Mouse (Mus musculus) kidney, embryonic 14.5 days (tissue): Measurements from ENCODE around the gene Il1a. TPM values are rescaled to one million over a fixed set of nuclear protein-coding genes. Genes with fewer than 3 reads are reported as not detected.

ENCODE experiments used
- ATAC-seq: fragments of 200-750 bp; cut with Nextera tagmentation; 2 replicates; pipeline ENCODE4 v1.8.0; 2017; ENCODE audit warnings: moderate number of reproducible peaks, mild to moderate bottlenecking, moderate TSS enrichment, moderate library complexity; ENCODE audit not compliant: low FRiP score, low TSS enrichment
- H3K27ac ChIP-seq: fragments of 300-500 bp; sonication (generic); 2 replicates; pipeline ENCODE4 v1.5.1; 2014; ENCODE audit warnings: low read depth, mild to moderate bottlenecking, low read length, moderate library complexity, mixed read lengths
- H3K27me3 ChIP-seq: fragments of 300-500 bp; sonication (generic); 2 replicates; pipeline ENCODE4 v1.6.1; 2014; ENCODE audit warnings: mild to moderate bottlenecking, low read length; ENCODE audit not compliant: control insufficient read depth, insufficient read depth
- H3K36me3 ChIP-seq: fragments of 300-500 bp; sonication (generic); 2 replicates; pipeline ENCODE4 v1.6.1; 2014; ENCODE audit warnings: low read length, mixed read lengths; ENCODE audit not compliant: control insufficient read depth, insufficient read depth
- H3K4me1 ChIP-seq: fragments of 300-500 bp; sonication (generic); 2 replicates; pipeline ENCODE4 v1.6.1; 2014; ENCODE audit warnings: low read length, mixed read lengths; ENCODE audit not compliant: control insufficient read depth, insufficient read depth
- H3K4me2 ChIP-seq: fragments of 300-500 bp; sonication (generic); replicated peaks from 2 replicates; pipeline ENCODE4 v1.6.1; 2014; ENCODE audit warnings: low read depth, mild to moderate bottlenecking, low read length
- H3K4me3 ChIP-seq: fragments of 300-500 bp; sonication (generic); 2 replicates; pipeline ENCODE4 v1.5.1; 2014; ENCODE audit warnings: mild to moderate bottlenecking, low read length
- H3K9ac ChIP-seq: fragments of 300-500 bp; sonication (generic); 2 replicates; pipeline ENCODE4 v1.6.1; 2014; ENCODE audit warnings: low read depth, mild to moderate bottlenecking, low read length, moderate library complexity
- H3K9me3 ChIP-seq: fragments of 300-500 bp; sonication (generic); 2 replicates; pipeline ENCODE4 v1.6.1; 2016; ENCODE audit warnings: low read length; ENCODE audit not compliant: control insufficient read depth
- WGBS: fragments of 180-500 bp; shearing (Covaris S2); extraction: QIAGEN DNeasy Blood & Tissue Kit; methylation state at CpG from one replicate; pipeline ENCODE4 v1.1.7; 2014; 5-methylcytosine and 5-hydroxymethylcytosine counted together
- polyA plus RNA-seq: library from polyadenylated mRNA; unstranded; fragments of >200 nt; fragmentation: Nextera tagmentation; extraction: Ambion mirVana; gene quantifications from 2 replicates; pipeline ENCODE4 v1.2.1, GENCODE M21; 2014

The Il1a gene
- polyA plus RNA-seq, 1 experiment from 2014 or later = not detected

DNA sequence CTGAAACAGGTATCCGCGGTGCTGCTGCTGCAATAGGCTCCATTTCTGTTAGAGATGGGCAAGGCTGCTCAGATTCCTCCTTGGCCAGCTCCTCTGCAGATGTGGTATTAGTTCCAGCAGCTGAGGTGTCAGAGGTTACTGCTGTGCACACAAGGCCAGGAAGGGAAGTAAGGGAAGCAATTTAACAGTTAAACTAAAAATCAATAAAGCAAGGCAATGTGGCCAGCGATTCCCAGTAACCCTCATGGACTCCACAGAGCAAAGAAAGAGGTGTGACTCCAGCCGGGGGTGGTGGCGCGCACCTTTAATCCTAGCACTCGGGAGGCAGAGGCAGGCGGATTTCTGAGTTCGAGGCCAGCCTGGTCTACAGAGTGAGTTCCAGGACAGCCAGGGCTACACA is 39.2 kb downstream of the Il1a start:
- no peak overlapping the region for H3K4me3 ChIP-seq
- H3K27ac ChIP-seq = no peak overlapping the region
- peaks cover 74% of the 10 kb centered on the region for H3K36me3 ChIP-seq
- no peak for ATAC-seq
- no peak overlapping the region for H3K4me2 ChIP-seq
- no peak overlapping the region for H3K9ac ChIP-seq
- H3K4me1 ChIP-seq = no peaks in the 10 kb centered on the region
- WGBS = 84% methylated on average over 9 of the region's 9 CpGs
- H3K27me3 ChIP-seq = no peaks in the 10 kb centered on the region
- H3K9me3 ChIP-seq = no peaks in the 10 kb centered on the region

DNA sequence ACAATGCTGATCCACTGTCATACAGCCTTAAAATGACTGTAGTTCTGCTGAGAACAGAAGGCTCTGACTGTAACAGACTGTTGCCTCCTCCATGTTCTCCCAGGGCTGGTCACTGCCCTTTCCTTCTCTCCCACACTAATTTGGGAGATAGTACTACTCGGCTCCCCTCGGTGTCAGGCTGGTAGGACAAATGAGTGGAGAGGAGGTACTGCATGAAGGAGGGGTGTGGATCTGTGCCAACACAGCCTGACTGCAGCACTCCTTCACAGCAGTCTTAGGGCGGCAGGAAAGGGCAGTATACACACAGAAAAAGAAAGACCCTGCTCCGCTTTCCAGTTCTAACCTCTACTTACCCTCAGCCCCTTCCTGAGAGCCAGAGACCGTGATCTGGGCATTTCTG is 39.8 kb downstream of the Il1a start:
- H3K9me3 ChIP-seq = no peaks in the 10 kb centered on the region
- no peak overlapping the region for H3K9ac ChIP-seq
- H3K36me3 ChIP-seq = peaks cover 69% of the 10 kb centered on the region
- H3K4me2 ChIP-seq = no peak overlapping the region
- no peak overlapping the region for H3K27ac ChIP-seq
- H3K4me3 ChIP-seq = no peak overlapping the region
- H3K27me3 ChIP-seq = no peaks in the 10 kb centered on the region
- ATAC-seq = no peak
- H3K4me1 ChIP-seq = no peaks in the 10 kb centered on the region
- 88% methylated on average over 5 of the region's 5 CpGs for WGBS

DNA sequence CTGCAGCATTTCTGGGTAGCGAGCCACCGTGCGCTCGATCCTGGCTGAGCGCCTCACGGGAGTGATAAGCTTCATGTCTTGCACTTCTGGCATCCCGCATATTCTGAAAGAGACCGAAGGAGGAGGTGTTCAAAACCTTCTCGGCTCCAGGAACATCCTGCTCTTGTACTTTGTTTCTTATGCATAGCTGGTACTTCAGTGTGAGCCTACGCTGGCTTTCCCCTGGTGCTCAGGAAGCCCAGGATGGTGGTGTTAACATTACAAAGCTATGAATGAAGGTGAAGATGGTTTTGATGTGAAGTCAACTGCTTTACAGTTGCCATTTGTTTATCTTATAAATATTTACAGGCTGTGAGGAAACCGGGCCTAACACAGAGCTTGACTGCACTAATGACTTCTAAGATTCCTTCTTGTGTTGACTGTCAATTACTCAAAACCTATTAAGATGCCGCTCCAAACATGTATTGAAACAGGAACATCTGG is 40.6 kb downstream of the Il1a start:
- H3K9ac ChIP-seq = no peak overlapping the region
- no peak overlapping the region for H3K4me2 ChIP-seq
- H3K4me1 ChIP-seq = no peaks in the 10 kb centered on the region
- H3K9me3 ChIP-seq = no peaks in the 10 kb centered on the region
- no peaks in the 10 kb centered on the region for H3K27me3 ChIP-seq
- H3K36me3 ChIP-seq = peaks cover 61% of the 10 kb centered on the region
- H3K4me3 ChIP-seq = no peak overlapping the region
- H3K27ac ChIP-seq = no peak overlapping the region
- WGBS = 96% methylated on average over 12 of the region's 12 CpGs
- ATAC-seq = no peak

- Histone ChIP-seq H3K4me3 (no peak overlapping the region), H3K4me2 (no peak overlapping the region), H3K36me3 (peaks cover 50% of the 10 kb centered on the region), H3K9me3 (no peaks in the 10 kb centered on the region), H3K4me1 (no peaks in the 10 kb centered on the region), H3K9ac (no peak overlapping the region), H3K27me3 (no peaks in the 10 kb centered on the region), H3K27ac (no peak overlapping the region)
- 95% methylated on average over 5 of the region's 5 CpGs for WGBS
- ATAC-seq = no peak
These were observed 42.0 kb downstream of the Il1a start for GRCm38 (mm10) chr2:129267738-129268137.

DNA sequence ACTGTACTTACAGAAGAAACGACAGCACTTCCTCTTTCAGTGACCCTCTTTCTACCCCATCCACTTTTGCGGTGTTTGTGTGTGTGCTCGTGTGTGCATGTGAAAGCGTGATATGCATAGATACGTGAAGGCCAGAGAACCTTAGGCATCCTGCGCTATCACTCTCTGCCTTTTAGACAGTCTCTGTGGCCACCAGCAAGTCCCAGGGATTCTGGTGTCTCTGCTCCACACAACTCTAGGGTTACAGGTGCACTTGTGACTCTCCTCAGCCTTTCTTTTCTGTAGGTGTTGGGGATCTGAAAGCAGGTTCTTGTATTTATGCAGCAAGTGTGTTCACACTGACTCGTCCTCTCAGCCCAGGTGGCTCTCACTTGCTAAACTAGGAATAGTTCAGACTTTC is 44.5 kb downstream of the Il1a start:
- WGBS = 92% methylated on average over 7 of the region's 7 CpGs
- ATAC-seq = no peak

GRCm38 (mm10) chr2:129263073-129263472 is 46.7 kb downstream of the Il1a start:
- Histone ChIP-seq H3K4me2 (no peak overlapping the region), H3K4me1 (no peaks in the 10 kb centered on the region), H3K36me3 (peaks cover 13% of the 10 kb centered on the region), H3K27ac (no peak overlapping the region), H3K4me3 (no peak overlapping the region), H3K9ac (no peak overlapping the region), H3K27me3 (no peaks in the 10 kb centered on the region), H3K9me3 (no peaks in the 10 kb centered on the region)
- ATAC-seq = no peak
- 70% methylated on average over 5 of the region's 5 CpGs for WGBS

More for the DNA sequence above, 44.5 kb downstream of the Il1a start:
- Histone ChIP-seq H3K4me1 (no peaks in the 10 kb centered on the region), H3K4me2 (no peak overlapping the region), H3K27me3 (no peaks in the 10 kb centered on the region), H3K36me3 (peaks cover 35% of the 10 kb centered on the region), H3K9ac (no peak overlapping the region), H3K27ac (no peak overlapping the region), H3K9me3 (no peaks in the 10 kb centered on the region), H3K4me3 (no peak overlapping the region)

GRCm38 (mm10) chr2:129261151-129261794 is 48.5 kb downstream of the Il1a start:
- no peak overlapping the region for H3K4me2 ChIP-seq
- no peak overlapping the region for H3K9ac ChIP-seq
- H3K9me3 ChIP-seq = no peaks in the 10 kb centered on the region
- no peaks in the 10 kb centered on the region for H3K36me3 ChIP-seq
- ATAC-seq = no peak
- no peaks in the 10 kb centered on the region for H3K27me3 ChIP-seq
- no peak overlapping the region for H3K4me3 ChIP-seq
- 63% methylated on average over 6 of the region's 6 CpGs for WGBS
- no peak overlapping the region for H3K27ac ChIP-seq
- H3K4me1 ChIP-seq = no peaks in the 10 kb centered on the region

- Histone ChIP-seq H3K27me3 (no peaks in the 10 kb centered on the region), H3K9me3 (no peaks in the 10 kb centered on the region), H3K4me1 (no peaks in the 10 kb centered on the region), H3K36me3 (no peaks in the 10 kb centered on the region), H3K4me3 (no peak overlapping the region), H3K9ac (no peak overlapping the region), H3K27ac (no peak overlapping the region), H3K4me2 (no peak overlapping the region)
- WGBS = 71% methylated on average over 3 of the region's 3 CpGs
- ATAC-seq = no peak
These were observed 49.1 kb downstream of the Il1a start for GRCm38 (mm10) chr2:129260646-129261045.

- Histone ChIP-seq H3K9ac (no peak overlapping the region), H3K4me3 (no peak overlapping the region), H3K36me3 (no peaks in the 10 kb centered on the region), H3K4me2 (no peak overlapping the region), H3K27me3 (no peaks in the 10 kb centered on the region), H3K27ac (no peak overlapping the region), H3K9me3 (no peaks in the 10 kb centered on the region), H3K4me1 (no peaks in the 10 kb centered on the region)
- peak; percentile 50 for ATAC-seq
- WGBS = 39% methylated on average over 7 of the region's 7 CpGs
These were observed 51.1 kb downstream of the Il1a start for GRCm38 (mm10) chr2:129258475-129259211.
